Mouse (Mus musculus): ENCODE results near the gene Akr1c13.

Akr1c13 gene

GRCm38 (mm10) chr13:4244861-4245559 lies 54.1 kb downstream of the Akr1c13 start:
- DNase-seq = peak; percentile 85

- no peak for DNase-seq
Observed at GRCm38 (mm10) chr13:4249347-4249746, 58.4 kb downstream of the Akr1c13 start.

All from kidney, adult 9 months (tissue).